Mouse (Mus musculus) kidney, postnatal 14 days (tissue): ENCODE results near the gene Il34.

ENCODE experiments used
- DNase-seq: peaks from one replicate; pipeline ENCODE4 v3.0.0; 2022; ENCODE audit warnings: mixed read lengths

The Il34 gene

GRCm38 (mm10) chr8:110705391-110706287 is 100.1 kb downstream of the Il34 start:
- no peak for DNase-seq

DNA sequence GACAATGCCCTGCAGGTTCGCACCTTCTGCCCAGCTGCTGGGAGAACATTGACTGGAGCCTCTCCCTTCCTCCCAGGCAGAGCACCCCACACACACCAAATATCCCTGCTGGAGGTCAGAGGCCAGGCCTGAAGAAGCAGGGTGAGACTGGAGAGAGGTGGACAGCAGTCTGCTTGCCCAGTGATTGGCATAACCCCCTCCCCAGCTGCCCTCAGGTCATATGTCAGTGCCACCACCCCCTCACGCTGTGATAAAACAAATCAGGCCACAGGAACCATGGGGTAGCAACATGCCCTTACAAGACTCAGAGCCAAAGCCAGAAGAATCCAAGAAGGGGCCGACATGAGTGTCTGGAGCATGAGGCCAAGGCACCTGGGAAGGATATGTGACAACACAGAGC is 101.6 kb downstream of the Il34 start:
- DNase-seq, result no peak

DNA sequence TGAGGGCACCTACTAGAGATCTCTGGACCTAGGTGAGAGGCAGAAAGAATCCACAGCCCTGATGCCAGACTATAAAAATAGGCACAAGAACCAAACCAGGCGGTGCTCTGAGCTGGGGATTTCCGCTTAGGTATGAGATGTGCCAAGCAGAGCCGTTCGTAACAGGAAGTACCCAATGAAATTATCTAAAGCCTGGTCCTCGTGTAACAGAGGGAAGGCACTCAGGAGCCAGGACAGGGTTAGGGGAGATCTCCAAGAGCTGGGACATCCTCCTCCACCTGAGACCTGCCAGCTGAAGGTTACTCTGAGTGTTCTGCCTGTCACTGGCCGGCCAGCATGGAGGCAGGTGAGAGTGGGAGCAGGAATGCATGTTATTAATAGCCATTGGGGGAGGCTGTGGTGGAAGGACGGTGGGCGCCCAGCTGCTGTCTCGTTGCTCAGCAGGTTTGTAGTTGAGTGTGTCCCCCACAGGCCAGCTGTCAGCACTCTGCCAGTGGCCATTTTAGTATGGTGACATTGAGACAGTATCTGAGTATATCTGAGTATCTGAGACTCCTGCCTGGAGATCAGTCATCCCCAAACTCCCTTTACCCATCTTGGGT is 102.2 kb downstream of the Il34 start:
- no peak for DNase-seq

GRCm38 (mm10) chr8:110702636-110703459 is 102.9 kb downstream of the Il34 start:
- DNase-seq, result peak; percentile 70

- DNase-seq, result no peak
Measured at GRCm38 (mm10) chr8:110700561-110700960, 105.2 kb downstream of the Il34 start.

GRCm38 (mm10) chr8:110699501-110699900 is 106.2 kb downstream of the Il34 start:
- no peak for DNase-seq

- no peak for DNase-seq
Measured at GRCm38 (mm10) chr8:110698098-110698497, 107.6 kb downstream of the Il34 start.

- no peak for DNase-seq
Measured at GRCm38 (mm10) chr8:110697571-110697970, 108.2 kb downstream of the Il34 start.

GRCm38 (mm10) chr8:110696051-110696450 is 109.7 kb downstream of the Il34 start:
- no peak for DNase-seq

GRCm38 (mm10) chr8:110695431-110695830 is 110.3 kb downstream of the Il34 start:
- no peak for DNase-seq

DNA sequence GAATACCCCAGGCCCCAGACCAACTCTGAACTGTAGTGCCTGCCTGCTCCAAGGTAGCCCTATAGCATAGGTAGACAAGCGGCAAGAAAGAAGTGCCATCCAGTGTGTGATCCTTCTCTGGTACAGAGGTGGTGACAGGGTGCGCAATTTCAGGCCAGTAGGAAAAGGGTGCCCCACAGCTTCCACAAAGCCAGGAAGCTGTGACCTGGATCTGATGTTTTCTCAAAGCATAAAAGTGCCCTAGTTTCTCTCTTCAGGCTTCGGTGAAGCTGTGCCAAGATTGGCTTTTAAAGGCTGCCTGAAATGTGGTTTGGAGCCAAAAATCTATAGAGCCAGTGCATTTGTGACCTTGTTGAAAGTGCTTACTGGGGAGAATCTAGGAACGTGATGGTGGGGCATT is 110.9 kb downstream of the Il34 start:
- DNase-seq, result no peak

GRCm38 (mm10) chr8:110694226-110694625 is 111.5 kb downstream of the Il34 start:
- no peak for DNase-seq
